Mouse (Mus musculus) monocyte, adult 59 days (primary cell): ENCODE data around the gene Pnliprp1. TPM values are rescaled to one million over a fixed set of nuclear protein-coding genes. Genes with fewer than 3 reads are reported as not detected.

Experiments
- total RNA-seq, 2 experiments: library from RNA; stranded (reverse); gene quantifications; one replicate each; pipeline ENCODE4 v1.2.4; 2023

Gene Pnliprp1
- not detected for total RNA-seq

DNA sequence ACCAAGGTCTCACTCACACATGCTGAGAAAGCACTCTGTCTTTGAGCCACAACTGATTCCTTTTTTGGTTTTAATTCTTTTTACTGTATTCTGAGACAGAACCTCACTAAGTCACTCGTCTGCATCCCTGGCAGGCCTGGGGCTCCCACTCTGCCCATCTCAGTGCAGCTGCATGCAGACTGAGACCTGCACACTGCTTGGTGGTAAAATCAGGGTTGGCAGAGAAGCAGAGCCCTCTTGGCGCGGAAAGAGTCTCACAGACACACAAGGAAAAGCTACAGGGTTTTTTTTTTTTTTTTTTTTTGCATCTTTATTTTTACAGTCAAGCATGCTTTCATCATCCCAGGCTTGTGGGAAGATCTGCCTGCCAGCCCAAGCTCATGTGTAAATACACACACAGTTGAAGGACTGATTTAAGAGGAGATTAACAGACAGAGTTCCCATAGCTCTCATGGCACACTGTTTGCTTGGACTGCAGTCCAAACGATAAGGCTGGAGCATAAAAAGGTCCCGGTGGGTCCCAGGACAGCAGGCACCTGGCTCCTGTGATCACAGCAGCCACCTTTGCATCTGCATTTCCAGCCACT, at the start of gene Pnliprp1:
Pnliprp1 (plus strand) TSS at position 443 of the 587 bp plus-strand sequence.

DNA sequence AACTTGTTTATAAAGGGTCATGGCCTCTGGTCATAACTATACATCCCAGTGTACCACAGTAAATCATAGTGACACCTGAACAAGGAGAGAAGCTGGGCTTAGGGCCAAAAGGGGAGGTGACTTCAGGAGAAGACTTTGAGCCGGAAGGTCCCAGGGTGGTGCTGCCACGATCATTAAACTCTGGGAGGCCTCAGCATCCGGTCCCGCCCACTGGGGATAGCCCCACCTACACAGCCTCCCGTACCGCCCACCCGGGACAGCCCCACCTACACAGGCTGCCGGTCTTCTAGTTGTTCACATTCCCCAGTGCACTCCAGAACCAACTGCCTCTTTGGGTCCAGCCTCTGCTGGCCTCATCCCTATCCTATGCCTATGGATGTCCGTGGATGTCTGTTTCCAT, 30.7 kb downstream of the Pnliprp1 start, which contains the start of gene Pnliprp2:
Pnliprp2 (plus strand) TSS at position 297 of the 400 bp plus-strand sequence.

Other genes starting within 250 kb of the Pnliprp1 start
- not detected for gene Ccdc172, start 216.9 kb upstream of the Pnliprp1 start, total RNA-seq
- gene Pnlip, start 76.4 kb upstream of the Pnliprp1 start, total RNA-seq: 1 to 10 TPM; 1.0 to 1.8 TPM
- not detected for gene Pnliprp2, start 30.8 kb downstream of the Pnliprp1 start, total RNA-seq
- not detected for gene 1700019N19Rik, start 65.6 kb downstream of the Pnliprp1 start, total RNA-seq
- gene Eno4, start 214.5 kb downstream of the Pnliprp1 start, total RNA-seq: not detected
- gene Hspa12a, start 214.8 kb downstream of the Pnliprp1 start, total RNA-seq: 1 to 10 TPM; 4.0 to 5.2 TPM